Mouse (Mus musculus) lung, adult 2 months (tissue): ENCODE results near the gene Cdc42ep4. TPM values are rescaled to one million over a fixed set of nuclear protein-coding genes. Genes with fewer than 3 reads are reported as not detected.

ENCODE experiments used
- DNase-seq: peaks from one replicate; pipeline ENCODE4 v3.0.0; 2022
- H3K4me1 ChIP-seq: fragments of 200-500 bp; 2 replicates; pipeline ENCODE4 v1.6.1; 2011; ENCODE audit warnings: low read length; ENCODE audit not compliant: control insufficient read depth, insufficient read depth
- H3K4me3 ChIP-seq: fragments of 200-500 bp; replicated peaks from 2 replicates; pipeline ENCODE3; 2011; ENCODE audit warnings: low read depth, mild to moderate bottlenecking, control low read depth, low read length; ENCODE audit errors: extremely low read depth
- CTCF ChIP-seq: fragments of 200-500 bp; IDR thresholded peaks from 2 replicates; pipeline ENCODE4 v1.5.1; 2011; ENCODE audit warnings: mild to moderate bottlenecking, low read length, control low read depth; ENCODE audit not compliant: insufficient read depth
- POLR2A ChIP-seq: fragments of 200-500 bp; IDR thresholded peaks from 2 replicates; pipeline ENCODE4 v1.6.1; 2011; ENCODE audit warnings: low read depth, mild to moderate bottlenecking, control low read depth, low read length, borderline replicate concordance; ENCODE audit errors: extremely low read depth
- WGBS: fragments of 180-500 bp; shearing (Covaris S2); methylation state at CpG from one replicate; pipeline ENCODE4 v1.1.7; 2018; 5-methylcytosine and 5-hydroxymethylcytosine counted together
- polyA plus RNA-seq: library from polyadenylated mRNA; depleted of rRNA; stranded (reverse); fragments of >200 nt; gene quantifications from 2 replicates; pipeline ENCODE4 v1.2.3, GENCODE M21; 2012

The Cdc42ep4 gene
- polyA plus RNA-seq, 1 experiment, result 80.4 TPM

- H3K4me1 ChIP-seq, result peaks cover 57% of the 10 kb centered on the region
- TF ChIP-seq CTCF (no peak), POLR2A (no peak)
- no peak overlapping the region for H3K4me3 ChIP-seq
- DNase-seq, result no peak
- WGBS, result 20% methylated on average over 3 of the region's 3 CpGs
Measured at GRCm38 (mm10) chr11:113730879-113731278, 20.8 kb downstream of the Cdc42ep4 start.

- no peak overlapping the region for H3K4me3 ChIP-seq
- DNase-seq, result no peak
- TF ChIP-seq POLR2A (0 out of 2 replicates have a peak, but pooled peaks have one; percentile 12), CTCF (no peak)
- peaks cover 55% of the 10 kb centered on the region for H3K4me1 ChIP-seq
- 25% methylated on average over 8 of the region's 8 CpGs for WGBS
Measured at GRCm38 (mm10) chr11:113729917-113730316, 21.8 kb downstream of the Cdc42ep4 start.

- Histone ChIP-seq H3K4me3 (no peak overlapping the region), H3K4me1 (peaks cover 48% of the 10 kb centered on the region)
- no peak for DNase-seq
- TF ChIP-seq POLR2A, result no peak
- TF ChIP-seq CTCF, result no peak
- WGBS, result 84% methylated on average over 21 of the region's 21 CpGs
Measured at GRCm38 (mm10) chr11:113729239-113729638, 22.4 kb downstream of the Cdc42ep4 start.

- Histone ChIP-seq H3K4me3 (no peak overlapping the region), H3K4me1 (peaks cover 36% of the 10 kb centered on the region)
- 68% methylated on average over 6 of the region's 6 CpGs for WGBS
- no peak for TF ChIP-seq POLR2A
- no peak for DNase-seq
Measured at GRCm38 (mm10) chr11:113727992-113728391, 23.7 kb downstream of the Cdc42ep4 start.

- H3K4me1 ChIP-seq, result peaks cover 31% of the 10 kb centered on the region
Measured at GRCm38 (mm10) chr11:113726994-113727888, 24.4 kb downstream of the Cdc42ep4 start.

GRCm38 (mm10) chr11:113725235-113726048, 26.2 kb downstream of the Cdc42ep4 start:
- Histone ChIP-seq H3K4me1 (peaks cover 20% of the 10 kb centered on the region), H3K4me3 (no peak overlapping the region)
- no peak for DNase-seq
- TF ChIP-seq POLR2A (no peak), CTCF (no peak)
- WGBS, result 79% methylated on average over 4 of the region's 4 CpGs

More at GRCm38 (mm10) chr11:113726994-113727888, 24.4 kb downstream of the Cdc42ep4 start:
- H3K4me3 ChIP-seq, result no peak overlapping the region
- DNase-seq, result no peak
- TF ChIP-seq POLR2A, result no peak
- WGBS, result 67% methylated on average over 14 of the region's 14 CpGs

GRCm38 (mm10) chr11:113722405-113723090, 29.1 kb downstream of the Cdc42ep4 start:
- 38% methylated on average over 14 of the region's 14 CpGs for WGBS
- TF ChIP-seq POLR2A (no peak), CTCF (no peak)
- Histone ChIP-seq H3K4me1 (peaks cover 6% of the 10 kb centered on the region; the same call in 1 of the 2 replicates), H3K4me3 (no peak overlapping the region)
- DNase-seq, result no peak

- no peak for DNase-seq
- WGBS, result 60% methylated on average over 16 of the region's 16 CpGs
- TF ChIP-seq CTCF (no peak), POLR2A (no peak)
- Histone ChIP-seq H3K4me1 (peaks cover 3% of the 10 kb centered on the region; the same call in 1 of the 2 replicates), H3K4me3 (no peak overlapping the region)
Measured at GRCm38 (mm10) chr11:113717767-113718424, 33.8 kb downstream of the Cdc42ep4 start.
